Mouse (Mus musculus): ENCODE measurements at regions not wholly inside any gene's neighbourhood (a gene's known extent, or its start where the extent isn't known, plus 50 kb on each side); places are given as distances from the start of the nearest gene placed in this dataset.

- no peak for DNase-seq (ENCODE audit: low spot score in 2 of 2)
Observed at GRCm38 (mm10) chr8:44762731-44763130, 172.5 kb upstream of the Fat1 start.

- no peak for DNase-seq (ENCODE audit: low spot score in 2 of 2)
Observed at GRCm38 (mm10) chr8:44765194-44765593, 170.1 kb upstream of the Fat1 start.

GRCm38 (mm10) chr8:44765677-44766076 lies 169.6 kb upstream of the Fat1 start:
- no peak for DNase-seq (ENCODE audit: low spot score in 2 of 2)

- no peak for DNase-seq (ENCODE audit: low spot score in 2 of 2)
Observed at GRCm38 (mm10) chr8:44766111-44766873, 169.0 kb upstream of the Fat1 start.

- no peak for DNase-seq (ENCODE audit: low spot score in 2 of 2)
Observed at GRCm38 (mm10) chr8:44767271-44767670, 168.0 kb upstream of the Fat1 start.

GRCm38 (mm10) chr8:44779212-44779611 lies 156.0 kb upstream of the Fat1 start:
- no peak for DNase-seq (ENCODE audit: low spot score in 2 of 2)

GRCm38 (mm10) chr8:44782421-44782820 lies 152.8 kb upstream of the Fat1 start:
- no peak for DNase-seq (ENCODE audit: low spot score in 2 of 2)

GRCm38 (mm10) chr8:44785161-44785560 lies 150.1 kb upstream of the Fat1 start:
- DNase-seq (ENCODE audit: low spot score in 2 of 2), result no peak

- DNase-seq (ENCODE audit: low spot score in 2 of 2), result no peak
Observed at GRCm38 (mm10) chr8:44786740-44787139, 148.5 kb upstream of the Fat1 start.

- no peak for DNase-seq (ENCODE audit: low spot score in 2 of 2)
Observed at GRCm38 (mm10) chr8:44788290-44788689, 147.0 kb upstream of the Fat1 start.

- DNase-seq (ENCODE audit: low spot score in 2 of 2), result no peak
Observed at GRCm38 (mm10) chr8:44799513-44799912, 135.7 kb upstream of the Fat1 start.

GRCm38 (mm10) chr8:44800827-44801273 lies 134.4 kb upstream of the Fat1 start:
- no peak for DNase-seq (ENCODE audit: low spot score in 2 of 2)

- DNase-seq (ENCODE audit: low spot score in 2 of 2), result no peak
Observed at GRCm38 (mm10) chr8:44801604-44802206, 133.5 kb upstream of the Fat1 start.

GRCm38 (mm10) chr8:44802331-44802730 lies 132.9 kb upstream of the Fat1 start:
- no peak for DNase-seq (ENCODE audit: low spot score in 2 of 2)

- DNase-seq (ENCODE audit: low spot score in 2 of 2), result no peak
Observed at GRCm38 (mm10) chr8:44804414-44805178, 130.7 kb upstream of the Fat1 start.

- DNase-seq (ENCODE audit: low spot score in 2 of 2), result no peak
Observed at GRCm38 (mm10) chr8:44805179-44805815, 129.9 kb upstream of the Fat1 start.

GRCm38 (mm10) chr8:44812360-44812759 lies 122.9 kb upstream of the Fat1 start:
- no peak for DNase-seq (ENCODE audit: low spot score in 2 of 2)

GRCm38 (mm10) chr8:44817532-44818157 lies 117.6 kb upstream of the Fat1 start:
- no peak for DNase-seq (ENCODE audit: low spot score in 2 of 2)

- DNase-seq (ENCODE audit: low spot score in 2 of 2), result no peak
Observed at GRCm38 (mm10) chr8:44819270-44819669, 116.0 kb upstream of the Fat1 start.

- no peak for DNase-seq (ENCODE audit: low spot score in 2 of 2)
Observed at GRCm38 (mm10) chr8:44819691-44820090, 115.6 kb upstream of the Fat1 start.

GRCm38 (mm10) chr8:44825183-44825757 lies 110.0 kb upstream of the Fat1 start:
- DNase-seq (ENCODE audit: low spot score in 2 of 2), result no peak

Measured in layer of hippocampus, postnatal 10 days (tissue).